Mouse (Mus musculus): Measurements from ENCODE around the gene Gm20481. TPM values are rescaled to one million over a fixed set of nuclear protein-coding genes. Genes with fewer than 3 reads are reported as not detected.

Gm20481 gene
- polyA plus RNA-seq, 1 experiment from 2014 or later = not detected

- H3K4me2 ChIP-seq (replicated peaks) = no peak overlapping the region
- DNase-seq (ENCODE audit: low spot score) = no peak
Measured at GRCm38 (mm10) chr17:34949553-34949969, 20.2 kb upstream of the Gm20481 start.

GRCm38 (mm10) chr17:34950514-34951455, 18.9 kb upstream of the Gm20481 start:
- Histone ChIP-seq H3K27ac (peak overlapping the region; percentile 86), H3K9me3 (ENCODE audit: control insufficient read depth, low read length) (no peaks in the 10 kb centered on the region), H3K4me3 (replicated peaks; ENCODE audit: low read length) (peak overlapping the region; percentile 74), H3K36me3 (replicated peaks; ENCODE audit: control insufficient read depth, insufficient read depth) (peaks cover 29% of the 10 kb centered on the region), H3K4me2 (replicated peaks) (peak overlapping the region; percentile 83), H3K4me1 (replicated peaks; ENCODE audit: control insufficient read depth, insufficient read depth, low read length) (peaks cover 15% of the 10 kb centered on the region), H3K9ac (peak overlapping the region; percentile 98), H3K27me3 (ENCODE audit: control insufficient read depth, insufficient read depth, low read length) (peaks cover 8% of the 10 kb centered on the region)
- DNase-seq (ENCODE audit: low spot score) = no peak
- no peak for ATAC-seq (ENCODE audit: low FRiP score)
- 29% methylated on average over 10 of the region's 10 CpGs for WGBS

More at GRCm38 (mm10) chr17:34949553-34949969, 20.2 kb upstream of the Gm20481 start:
- no peak for ATAC-seq (ENCODE audit: low FRiP score)
- Histone ChIP-seq H3K36me3 (replicated peaks; ENCODE audit: control insufficient read depth, insufficient read depth) (peaks cover 29% of the 10 kb centered on the region), H3K9ac (no peak overlapping the region), H3K4me1 (replicated peaks; ENCODE audit: control insufficient read depth, insufficient read depth, low read length) (peaks cover 15% of the 10 kb centered on the region), H3K4me3 (replicated peaks; ENCODE audit: low read length) (no peak overlapping the region), H3K9me3 (ENCODE audit: control insufficient read depth, low read length) (no peaks in the 10 kb centered on the region), H3K27ac (no peak overlapping the region), H3K27me3 (ENCODE audit: control insufficient read depth, insufficient read depth, low read length) (no peaks in the 10 kb centered on the region)
- 34% methylated on average over 4 of the region's 4 CpGs for WGBS

- H3K9ac ChIP-seq = peak overlapping the region; percentile 98
- peaks cover 15% of the 10 kb centered on the region for H3K4me1 ChIP-seq (replicated peaks; ENCODE audit: control insufficient read depth, insufficient read depth, low read length)
- ATAC-seq (ENCODE audit: low FRiP score) (no peak), DNase-seq (ENCODE audit: low spot score) (peak; percentile 47)
- peak overlapping the region; percentile 74 for H3K4me3 ChIP-seq (replicated peaks; ENCODE audit: low read length)
- H3K4me2 ChIP-seq (replicated peaks) = peak overlapping the region; percentile 83
- peak overlapping the region; percentile 86 for H3K27ac ChIP-seq
- peaks cover 29% of the 10 kb centered on the region for H3K36me3 ChIP-seq (replicated peaks; ENCODE audit: control insufficient read depth, insufficient read depth)
- peaks cover 11% of the 10 kb centered on the region for H3K27me3 ChIP-seq (ENCODE audit: control insufficient read depth, insufficient read depth, low read length)
- WGBS = under 1% methylated on average over 29 of the region's 29 CpGs
- no peaks in the 10 kb centered on the region for H3K9me3 ChIP-seq (ENCODE audit: control insufficient read depth, low read length)
Measured at GRCm38 (mm10) chr17:34951636-34952377, 17.9 kb upstream of the Gm20481 start.

- H3K9ac ChIP-seq = peak overlapping the region; percentile 98
- H3K27me3 ChIP-seq (ENCODE audit: control insufficient read depth, insufficient read depth, low read length) = peaks cover 11% of the 10 kb centered on the region
- 1% methylated on average over 23 of the region's 23 CpGs for WGBS
- peak; percentile 86 for ATAC-seq (ENCODE audit: low FRiP score)
- DNase-seq (ENCODE audit: low spot score) = peak; percentile 90
- H3K4me3 ChIP-seq (replicated peaks; ENCODE audit: low read length) = peak overlapping the region; percentile 74
- peak overlapping the region; percentile 86 for H3K27ac ChIP-seq
- H3K9me3 ChIP-seq (ENCODE audit: control insufficient read depth, low read length) = no peaks in the 10 kb centered on the region
- H3K4me1 ChIP-seq (replicated peaks; ENCODE audit: control insufficient read depth, insufficient read depth, low read length) = peaks cover 15% of the 10 kb centered on the region
- H3K36me3 ChIP-seq (replicated peaks; ENCODE audit: control insufficient read depth, insufficient read depth) = peaks cover 29% of the 10 kb centered on the region
- peak overlapping the region; percentile 83 for H3K4me2 ChIP-seq (replicated peaks)
Measured at GRCm38 (mm10) chr17:34952378-34953040, 17.2 kb upstream of the Gm20481 start.

GRCm38 (mm10) chr17:34953258-34953657, 16.5 kb upstream of the Gm20481 start:
- no peak for ATAC-seq (ENCODE audit: low FRiP score)
- Histone ChIP-seq H3K4me3 (replicated peaks; ENCODE audit: low read length) (no peak overlapping the region; the same call in 1 of the 2 replicates), H3K4me2 (replicated peaks) (0 out of 2 replicates have a peak overlapping the region, but pooled peaks have one; percentile 83), H3K27ac (peak overlapping the region; percentile 86; the same call in 1 of the 2 replicates), H3K4me1 (replicated peaks; ENCODE audit: control insufficient read depth, insufficient read depth, low read length) (peaks cover 15% of the 10 kb centered on the region), H3K27me3 (ENCODE audit: control insufficient read depth, insufficient read depth, low read length) (peaks cover 11% of the 10 kb centered on the region), H3K36me3 (replicated peaks; ENCODE audit: control insufficient read depth, insufficient read depth) (peaks cover 29% of the 10 kb centered on the region), H3K9ac (no peak overlapping the region), H3K9me3 (ENCODE audit: control insufficient read depth, low read length) (no peaks in the 10 kb centered on the region)
- 89% methylated on average over 3 of the region's 3 CpGs for WGBS
- no peak for DNase-seq (ENCODE audit: low spot score)

- Histone ChIP-seq H3K4me2 (replicated peaks) (no peak overlapping the region), H3K9me3 (ENCODE audit: control insufficient read depth, low read length) (no peaks in the 10 kb centered on the region), H3K4me1 (replicated peaks; ENCODE audit: control insufficient read depth, insufficient read depth, low read length) (peaks cover 15% of the 10 kb centered on the region), H3K36me3 (replicated peaks; ENCODE audit: control insufficient read depth, insufficient read depth) (peaks cover 23% of the 10 kb centered on the region), H3K27me3 (ENCODE audit: control insufficient read depth, insufficient read depth, low read length) (peaks cover 11% of the 10 kb centered on the region), H3K27ac (no peak overlapping the region), H3K4me3 (replicated peaks; ENCODE audit: low read length) (no peak overlapping the region), H3K9ac (no peak overlapping the region)
- DNase-seq (ENCODE audit: low spot score) (no peak), ATAC-seq (ENCODE audit: low FRiP score) (no peak)
- 92% methylated on average over 4 of the region's 4 CpGs for WGBS
Measured at GRCm38 (mm10) chr17:34953904-34954303, 15.8 kb upstream of the Gm20481 start.

GRCm38 (mm10) chr17:34954831-34955230, 14.9 kb upstream of the Gm20481 start:
- Histone ChIP-seq H3K27me3 (ENCODE audit: control insufficient read depth, insufficient read depth, low read length) (peaks cover 17% of the 10 kb centered on the region), H3K27ac (no peak overlapping the region), H3K4me3 (replicated peaks; ENCODE audit: low read length) (no peak overlapping the region), H3K4me2 (replicated peaks) (no peak overlapping the region), H3K9ac (no peak overlapping the region), H3K4me1 (replicated peaks; ENCODE audit: control insufficient read depth, insufficient read depth, low read length) (peaks cover 21% of the 10 kb centered on the region), H3K9me3 (ENCODE audit: control insufficient read depth, low read length) (no peaks in the 10 kb centered on the region), H3K36me3 (replicated peaks; ENCODE audit: control insufficient read depth, insufficient read depth) (peaks cover 16% of the 10 kb centered on the region)
- DNase-seq (ENCODE audit: low spot score) = no peak
- WGBS = 86% methylated on average over 4 of the region's 4 CpGs
- ATAC-seq (ENCODE audit: low FRiP score) = no peak

- no peak overlapping the region for H3K27ac ChIP-seq
- H3K4me1 ChIP-seq (replicated peaks; ENCODE audit: control insufficient read depth, insufficient read depth, low read length) = peaks cover 11% of the 10 kb centered on the region
- 84% methylated on average over 3 of the region's 3 CpGs for WGBS
Measured at GRCm38 (mm10) chr17:34955884-34956283, 13.8 kb upstream of the Gm20481 start.

More at GRCm38 (mm10) chr17:34955884-34956283, 13.8 kb upstream of the Gm20481 start:
- no peak overlapping the region for H3K4me3 ChIP-seq (replicated peaks; ENCODE audit: low read length)
- ATAC-seq (ENCODE audit: low FRiP score) = no peak
- H3K9me3 ChIP-seq (ENCODE audit: control insufficient read depth, low read length) = no peaks in the 10 kb centered on the region
- DNase-seq (ENCODE audit: low spot score) = no peak
- H3K27me3 ChIP-seq (ENCODE audit: control insufficient read depth, insufficient read depth, low read length) = peaks cover 25% of the 10 kb centered on the region
- no peak overlapping the region for H3K9ac ChIP-seq
- no peak overlapping the region for H3K4me2 ChIP-seq (replicated peaks)
- H3K36me3 ChIP-seq (replicated peaks; ENCODE audit: control insufficient read depth, insufficient read depth) = peaks cover 5% of the 10 kb centered on the region

Measured in hindbrain, embryonic 14.5 days (tissue).